Mouse (Mus musculus): ENCODE measurements around the gene Dock1. TPM values are rescaled to one million over a fixed set of nuclear protein-coding genes. Genes with fewer than 3 reads are reported as not detected.
A peak's percentile ranks its signal among the peaks of the same experiment; 100 is the strongest.

The Dock1 gene
- polyA plus RNA-seq, 1 experiment from 2014 or later = 14.0 TPM

DNA sequence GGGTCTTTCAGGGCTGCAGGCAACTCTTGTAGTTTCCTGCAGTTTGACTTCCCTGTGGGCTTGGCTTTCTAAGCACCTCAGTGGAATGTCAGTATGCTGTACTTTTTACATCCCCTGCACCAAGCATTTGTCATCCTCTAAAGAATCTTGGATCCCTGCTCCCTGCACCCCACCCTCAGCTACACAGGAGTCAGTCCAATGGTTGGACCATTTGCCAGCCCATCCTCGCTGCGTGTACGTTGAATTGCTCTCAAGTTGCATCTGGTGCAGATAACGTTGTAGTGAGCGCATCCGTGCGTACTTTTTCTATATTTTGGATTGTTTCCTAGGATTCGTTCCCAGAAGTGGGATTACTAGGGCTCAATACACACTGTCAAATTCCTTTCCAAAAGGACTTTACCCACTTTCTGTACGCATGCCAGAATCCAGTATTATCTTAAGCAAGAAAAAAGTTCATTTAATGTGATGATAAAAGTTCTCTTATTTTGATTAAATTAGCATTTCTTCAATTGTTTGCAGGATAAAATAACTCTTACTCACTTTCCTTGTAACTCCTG is 351.2 kb downstream of the Dock1 start:
- no peak overlapping the region for H3K9ac ChIP-seq (replicated peaks; ENCODE audit: low read depth)
- no peak for DNase-seq (ENCODE audit: low spot score)
- ATAC-seq = no peak
- TF ChIP-seq CTCF (IDR thresholded peaks at IDR 0.05) = no peak
- TF ChIP-seq EP300 (IDR thresholded peaks at IDR 0.05) = no peak
- no peaks in the 10 kb centered on the region for H3K9me3 ChIP-seq (ENCODE audit: low read length)
- 74% methylated on average over 9 of the region's 9 CpGs for WGBS
- H3K4me3 ChIP-seq (ENCODE audit: low read depth, low read length) = no peak overlapping the region
- no peaks in the 10 kb centered on the region for H3K27me3 ChIP-seq (replicated peaks; ENCODE audit: insufficient read depth, low read length)
- H3K4me1 ChIP-seq (ENCODE audit: insufficient read depth, low read depth, low read length) = no peaks in the 10 kb centered on the region
- no peaks in the 10 kb centered on the region for H3K36me3 ChIP-seq (ENCODE audit: insufficient read depth, low read length)
- no peak overlapping the region for H3K4me2 ChIP-seq (replicated peaks; ENCODE audit: low read depth, low read length)
- H3K27ac ChIP-seq (ENCODE audit: low read length) = no peak overlapping the region

DNA sequence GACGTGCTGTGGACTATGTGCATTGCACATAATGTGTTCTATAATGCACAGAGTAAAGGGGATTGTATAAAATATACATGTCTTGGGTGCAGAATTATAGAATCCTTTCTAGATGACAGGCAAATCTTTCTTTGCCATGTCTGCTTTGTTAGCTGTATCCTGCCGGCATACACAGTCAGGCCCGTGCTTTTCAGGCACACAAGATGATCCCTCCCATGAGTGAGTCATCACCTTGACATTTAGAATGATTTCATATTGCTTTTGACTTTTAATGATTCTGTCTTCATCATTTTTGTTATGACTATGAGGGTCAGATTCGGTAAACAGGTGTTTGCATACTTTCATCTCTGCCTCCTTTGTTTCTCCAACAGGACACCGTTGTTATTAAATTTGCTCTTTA is 354.1 kb downstream of the Dock1 start:
- ATAC-seq (no peak), DNase-seq (ENCODE audit: low spot score) (peak; percentile 8)
- TF ChIP-seq EP300 (IDR thresholded peaks at IDR 0.05) (no peak), CTCF (IDR thresholded peaks at IDR 0.05) (no peak)
- H3K36me3 ChIP-seq (ENCODE audit: insufficient read depth, low read length) = no peaks in the 10 kb centered on the region
- 79% methylated on average over 5 of the region's 5 CpGs for WGBS
- no peak overlapping the region for H3K9ac ChIP-seq (replicated peaks; ENCODE audit: low read depth)
- no peak overlapping the region for H3K4me2 ChIP-seq (replicated peaks; ENCODE audit: low read depth, low read length)
- H3K27ac ChIP-seq (ENCODE audit: low read length) = no peak overlapping the region
- no peaks in the 10 kb centered on the region for H3K9me3 ChIP-seq (ENCODE audit: low read length)
- no peaks in the 10 kb centered on the region for H3K27me3 ChIP-seq (replicated peaks; ENCODE audit: insufficient read depth, low read length)
- no peaks in the 10 kb centered on the region for H3K4me1 ChIP-seq (ENCODE audit: insufficient read depth, low read depth, low read length)
- H3K4me3 ChIP-seq (ENCODE audit: low read depth, low read length) = no peak overlapping the region

DNA sequence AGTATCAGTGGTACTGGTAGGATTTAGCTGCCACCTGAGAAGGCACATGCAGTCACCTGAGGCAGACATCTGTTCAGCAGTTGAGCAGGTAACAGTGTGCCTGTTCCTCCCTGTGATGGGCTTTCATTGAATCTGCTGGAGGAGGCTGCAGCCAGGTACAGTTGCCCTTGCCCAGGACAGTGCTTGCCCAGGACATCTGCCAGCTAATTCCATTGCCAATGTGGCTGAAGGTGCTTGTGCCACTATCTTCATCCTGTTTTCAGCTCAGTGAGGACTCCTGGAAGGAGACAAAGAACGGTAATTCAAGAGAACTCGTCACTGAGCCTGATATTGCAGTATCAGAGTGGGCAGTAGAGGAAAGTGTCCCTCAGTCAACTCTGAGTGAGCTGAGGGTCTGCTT is 358.3 kb downstream of the Dock1 start:
- 92% methylated on average over 2 of the region's 2 CpGs for WGBS
- H3K27ac ChIP-seq (ENCODE audit: low read length) = no peak overlapping the region
- H3K9me3 ChIP-seq (ENCODE audit: low read length) = no peaks in the 10 kb centered on the region
- no peak overlapping the region for H3K4me3 ChIP-seq (ENCODE audit: low read depth, low read length)
- no peaks in the 10 kb centered on the region for H3K36me3 ChIP-seq (ENCODE audit: insufficient read depth, low read length)
- TF ChIP-seq EP300 (IDR thresholded peaks at IDR 0.05) (no peak), CTCF (IDR thresholded peaks at IDR 0.05) (no peak)
- H3K9ac ChIP-seq (replicated peaks; ENCODE audit: low read depth) = no peak overlapping the region
- no peaks in the 10 kb centered on the region for H3K4me1 ChIP-seq (ENCODE audit: insufficient read depth, low read depth, low read length)
- ATAC-seq (no peak), DNase-seq (ENCODE audit: low spot score) (no peak)
- no peaks in the 10 kb centered on the region for H3K27me3 ChIP-seq (replicated peaks; ENCODE audit: insufficient read depth, low read length)
- H3K4me2 ChIP-seq (replicated peaks; ENCODE audit: low read depth, low read length) = no peak overlapping the region

DNA sequence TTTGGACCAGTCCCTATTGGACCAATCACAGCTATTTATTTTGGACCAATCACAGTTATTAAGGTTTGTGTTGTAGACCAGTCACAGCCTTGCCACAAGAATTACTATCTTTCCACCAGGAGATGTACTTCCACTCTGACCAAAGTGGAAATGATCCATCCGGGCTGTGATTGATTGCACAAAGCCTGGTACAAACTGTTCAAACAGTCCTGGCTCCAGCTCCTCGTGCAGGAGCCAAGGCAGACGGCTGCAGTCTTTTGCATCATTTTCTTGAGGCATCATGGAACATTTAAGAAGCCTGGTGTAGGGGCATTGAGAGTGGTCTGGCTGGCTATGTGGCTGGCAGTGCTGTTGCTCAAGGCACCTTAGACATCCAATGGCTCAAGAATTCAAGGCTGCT is 358.7 kb downstream of the Dock1 start:
- peak; percentile 39 for DNase-seq (ENCODE audit: low spot score)
- Histone ChIP-seq H3K4me1 (ENCODE audit: insufficient read depth, low read depth, low read length) (no peaks in the 10 kb centered on the region), H3K9ac (replicated peaks; ENCODE audit: low read depth) (no peak overlapping the region), H3K27ac (ENCODE audit: low read length) (no peak overlapping the region), H3K27me3 (replicated peaks; ENCODE audit: insufficient read depth, low read length) (no peaks in the 10 kb centered on the region), H3K36me3 (ENCODE audit: insufficient read depth, low read length) (no peaks in the 10 kb centered on the region), H3K9me3 (ENCODE audit: low read length) (no peaks in the 10 kb centered on the region), H3K4me2 (replicated peaks; ENCODE audit: low read depth, low read length) (no peak overlapping the region), H3K4me3 (ENCODE audit: low read depth, low read length) (no peak overlapping the region)
- peak; percentile 62 for ATAC-seq
- WGBS = 35% methylated on average over 3 of the region's 3 CpGs
- TF ChIP-seq EP300 (IDR thresholded peaks at IDR 0.05) (peak; percentile 74), CTCF (IDR thresholded peaks at IDR 0.05) (no peak)

DNA sequence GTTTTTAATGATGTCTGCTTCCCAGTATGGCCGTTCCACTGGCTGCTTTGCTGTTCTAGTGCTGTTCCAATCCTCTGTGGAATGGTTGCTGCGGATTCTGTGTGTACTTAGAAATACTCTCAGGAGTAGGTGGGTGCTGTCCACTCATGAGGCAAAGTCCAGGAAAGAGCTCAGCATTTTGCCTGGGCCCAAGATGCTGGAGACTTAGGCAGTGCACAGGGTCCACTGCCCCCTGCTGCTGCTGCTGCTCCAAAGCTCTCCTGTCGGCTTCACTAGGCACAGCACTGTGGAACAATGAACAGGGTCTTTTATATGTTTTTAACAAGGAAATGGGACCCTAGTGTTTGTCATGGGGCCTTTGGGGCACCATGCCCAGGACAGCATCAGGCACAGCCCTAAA is 361.0 kb downstream of the Dock1 start:
- Histone ChIP-seq H3K9me3 (ENCODE audit: low read length) (no peaks in the 10 kb centered on the region), H3K27ac (ENCODE audit: low read length) (no peak overlapping the region), H3K27me3 (replicated peaks; ENCODE audit: insufficient read depth, low read length) (no peaks in the 10 kb centered on the region), H3K4me3 (ENCODE audit: low read depth, low read length) (no peak overlapping the region), H3K36me3 (ENCODE audit: insufficient read depth, low read length) (no peaks in the 10 kb centered on the region), H3K4me2 (replicated peaks; ENCODE audit: low read depth, low read length) (no peak overlapping the region), H3K9ac (replicated peaks; ENCODE audit: low read depth) (no peak overlapping the region), H3K4me1 (ENCODE audit: insufficient read depth, low read depth, low read length) (no peaks in the 10 kb centered on the region)
- WGBS = 52% methylated on average over 3 of the region's 3 CpGs
- DNase-seq (ENCODE audit: low spot score) = no peak
- TF ChIP-seq CTCF (IDR thresholded peaks at IDR 0.05) = 0 out of 2 replicates have a peak, but pooled peaks have one; percentile 9
- no peak for TF ChIP-seq EP300 (IDR thresholded peaks at IDR 0.05)
- no peak for ATAC-seq

DNA sequence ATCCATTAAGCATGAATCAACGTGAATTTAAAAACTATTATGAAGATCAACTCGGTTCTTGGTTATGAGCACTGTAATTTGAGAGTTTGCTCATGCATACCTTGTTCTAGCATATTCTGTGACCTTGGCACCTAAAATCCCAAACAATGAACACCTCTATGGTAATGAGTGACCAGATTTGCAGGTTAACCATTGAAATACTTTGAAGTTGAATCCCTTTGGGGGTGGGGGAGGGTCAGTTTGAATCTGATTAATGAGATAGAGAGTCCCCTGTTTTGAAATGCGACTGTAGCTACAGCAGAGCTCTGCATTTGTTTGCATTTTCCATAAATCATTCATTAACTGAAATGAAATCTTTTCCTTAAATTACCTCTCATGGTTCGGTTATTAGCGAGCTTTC is 364.4 kb downstream of the Dock1 start:
- no peak overlapping the region for H3K27ac ChIP-seq (ENCODE audit: low read length)
- no peaks in the 10 kb centered on the region for H3K4me1 ChIP-seq (ENCODE audit: insufficient read depth, low read depth, low read length)
- H3K27me3 ChIP-seq (replicated peaks; ENCODE audit: insufficient read depth, low read length) = no peaks in the 10 kb centered on the region
- H3K36me3 ChIP-seq (ENCODE audit: insufficient read depth, low read length) = no peaks in the 10 kb centered on the region
- no peaks in the 10 kb centered on the region for H3K9me3 ChIP-seq (ENCODE audit: low read length)
- H3K4me2 ChIP-seq (replicated peaks; ENCODE audit: low read depth, low read length) = no peak overlapping the region
- 74% methylated on average over 5 of the region's 5 CpGs for WGBS
- TF ChIP-seq CTCF (IDR thresholded peaks at IDR 0.05) (no peak), EP300 (IDR thresholded peaks at IDR 0.05) (no peak)
- ATAC-seq = no peak
- no peak for DNase-seq (ENCODE audit: low spot score)
- no peak overlapping the region for H3K9ac ChIP-seq (replicated peaks; ENCODE audit: low read depth)
- no peak overlapping the region for H3K4me3 ChIP-seq (ENCODE audit: low read depth, low read length)

DNA sequence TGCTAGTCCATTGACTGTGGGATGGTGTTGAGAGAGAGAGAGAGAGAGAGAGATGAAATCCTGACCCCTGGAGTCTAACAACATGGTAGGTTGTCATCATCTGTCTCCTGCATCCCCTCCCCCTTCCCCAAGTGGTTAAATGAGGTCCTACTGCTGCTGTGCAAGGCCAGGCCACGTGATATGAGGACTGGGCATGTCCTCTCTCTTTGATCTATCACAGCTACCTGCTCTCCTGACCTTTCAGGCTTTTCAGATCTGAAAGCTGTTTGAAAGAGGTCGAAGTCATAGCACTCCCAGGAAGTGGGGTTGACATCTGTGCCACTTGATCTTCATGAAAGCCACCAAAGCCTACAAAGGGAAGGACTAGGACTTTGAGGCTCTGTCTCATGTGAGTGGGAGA is 365.2 kb downstream of the Dock1 start:
- H3K4me3 ChIP-seq (ENCODE audit: low read depth, low read length) = no peak overlapping the region
- no peaks in the 10 kb centered on the region for H3K27me3 ChIP-seq (replicated peaks; ENCODE audit: insufficient read depth, low read length)
- no peaks in the 10 kb centered on the region for H3K9me3 ChIP-seq (ENCODE audit: low read length)
- no peak overlapping the region for H3K9ac ChIP-seq (replicated peaks; ENCODE audit: low read depth)
- H3K36me3 ChIP-seq (ENCODE audit: insufficient read depth, low read length) = no peaks in the 10 kb centered on the region
- ATAC-seq (no peak), DNase-seq (ENCODE audit: low spot score) (no peak)
- WGBS = 18% methylated on average over 2 of the region's 2 CpGs
- H3K4me2 ChIP-seq (replicated peaks; ENCODE audit: low read depth, low read length) = no peak overlapping the region
- H3K27ac ChIP-seq (ENCODE audit: low read length) = no peak overlapping the region
- TF ChIP-seq CTCF (IDR thresholded peaks at IDR 0.05) (no peak), EP300 (IDR thresholded peaks at IDR 0.05) (no peak)
- no peaks in the 10 kb centered on the region for H3K4me1 ChIP-seq (ENCODE audit: insufficient read depth, low read depth, low read length)

Measured in lung, postnatal 0 days (tissue).